Mouse (Mus musculus): ENCODE data around the gene C2cd4c.
A peak's percentile ranks its signal among the peaks of the same experiment; 100 is the strongest.

- TF ChIP-seq CTCF (conservative IDR thresholded peaks at IDR 0.05; ENCODE audit: insufficient read depth, insufficient read length, low read depth, low read length) (peak; percentile 31; the same call in 1 of the 2 replicates), POLR2A (IDR thresholded peaks at IDR 0.05; ENCODE audit: low read depth, low read length) (no peak)
These were observed 46.5 kb upstream of the C2cd4c start for GRCm38 (mm10) chr10:79660298-79660697.
